Mouse (Mus musculus): ENCODE results near the gene Gm45261.

Gene Gm45261

GRCm38 (mm10) chr1:80461348-80461747 lies at the start of gene Gm45261:
Gene Gm45261 (minus strand): TSS chr1:80461448.
- no peak for DNase-seq (ENCODE audit: low spot score in 2 of 2)

DNA sequence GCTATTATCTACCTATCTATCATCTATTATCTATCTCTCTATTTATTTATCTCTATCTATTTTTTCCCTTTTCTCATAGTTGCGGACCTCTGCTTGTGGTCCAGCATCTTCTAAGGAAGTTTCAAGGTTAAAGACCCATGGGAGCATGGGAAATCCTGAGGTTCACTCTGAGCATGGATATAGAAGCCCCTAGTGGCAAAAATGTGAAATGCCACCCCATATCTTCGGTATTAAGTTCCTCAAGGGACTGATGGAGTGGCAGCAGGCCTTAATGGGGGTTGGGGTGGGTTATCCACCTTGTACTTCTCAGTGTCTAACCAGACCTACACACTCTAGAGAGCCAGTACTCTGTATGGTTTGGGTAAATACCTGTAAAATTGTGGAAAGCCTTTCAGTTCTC lies 43.5 kb upstream of the Gm45261 start:
- DNase-seq (ENCODE audit: low spot score in 2 of 2) = no peak

DNA sequence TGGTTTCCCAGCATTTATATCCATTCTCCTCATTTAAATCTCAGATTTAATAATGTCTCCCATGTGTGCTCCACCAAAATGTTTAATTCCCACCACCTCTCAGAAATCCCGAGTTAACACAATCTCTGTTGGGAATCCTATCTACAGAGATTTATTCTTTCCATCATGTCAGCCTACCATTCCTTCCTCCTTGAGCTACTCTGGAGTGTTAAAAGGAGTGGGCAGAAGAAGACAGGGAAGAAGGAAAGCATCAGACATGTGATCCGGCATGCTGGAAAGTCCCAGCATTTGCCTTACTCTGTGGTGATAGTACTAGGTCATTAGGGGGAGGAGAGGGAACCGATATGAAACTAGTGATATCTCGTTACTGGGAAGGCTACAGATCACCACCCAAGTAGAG lies 42.8 kb upstream of the Gm45261 start:
- DNase-seq (ENCODE audit: low spot score in 2 of 2) = no peak

DNA sequence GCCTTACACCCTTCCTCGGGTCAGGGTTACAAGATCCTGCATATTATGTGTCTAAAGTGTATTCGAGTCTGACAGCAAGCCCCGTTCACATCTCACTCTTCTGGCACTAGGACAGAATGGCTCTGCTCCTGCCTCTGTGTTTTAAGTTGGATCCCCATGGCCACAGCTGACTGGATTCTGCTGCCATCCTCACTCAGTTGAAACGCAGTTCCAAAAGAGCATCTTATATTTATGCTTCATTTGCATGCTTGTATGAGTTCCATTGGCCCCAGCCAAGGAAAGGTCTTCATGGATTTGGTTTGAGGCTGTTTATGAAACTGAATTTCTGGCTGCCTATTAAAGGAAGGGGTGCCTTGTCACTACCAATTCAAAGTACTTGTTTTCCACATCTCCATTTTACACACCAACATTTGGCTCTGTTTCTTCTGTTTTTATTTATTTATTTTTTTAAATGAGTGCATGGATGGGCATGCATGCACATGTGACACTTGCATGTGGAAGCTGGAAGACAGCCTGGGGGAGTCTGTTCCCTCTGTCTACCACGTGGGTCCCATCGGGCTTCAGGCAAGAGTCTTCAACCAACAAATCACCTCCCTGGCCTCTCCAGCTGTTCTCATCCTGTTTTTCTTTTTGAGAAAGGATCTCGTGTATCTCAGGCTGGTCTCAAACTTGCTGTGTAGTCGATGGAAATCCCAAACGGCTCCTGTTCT lies 41.4 kb upstream of the Gm45261 start:
- no peak for DNase-seq (ENCODE audit: low spot score in 2 of 2)

DNA sequence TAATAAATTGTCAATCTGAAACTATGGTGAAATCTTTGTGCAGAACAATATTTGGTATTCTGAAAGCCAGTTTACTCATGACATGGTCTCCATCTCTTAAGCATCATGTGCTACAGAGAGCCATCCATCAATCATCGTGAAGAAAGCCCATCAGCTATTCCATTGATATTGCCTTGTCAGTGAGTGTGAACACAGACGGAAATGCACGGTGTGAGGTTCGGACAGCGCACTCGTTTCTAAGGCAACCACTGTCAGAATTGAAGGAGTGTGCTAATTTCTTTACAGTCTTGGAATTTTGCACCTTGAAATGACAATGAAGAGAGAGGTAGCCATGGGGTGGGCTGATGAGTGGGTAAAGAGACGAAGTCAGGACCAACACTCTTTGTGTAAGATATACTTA lies 38.0 kb upstream of the Gm45261 start:
- no peak for DNase-seq (ENCODE audit: low spot score in 2 of 2)

- DNase-seq (ENCODE audit: low spot score in 2 of 2) = no peak
Observed at GRCm38 (mm10) chr1:80496360-80496759, 35.1 kb upstream of the Gm45261 start.

DNA sequence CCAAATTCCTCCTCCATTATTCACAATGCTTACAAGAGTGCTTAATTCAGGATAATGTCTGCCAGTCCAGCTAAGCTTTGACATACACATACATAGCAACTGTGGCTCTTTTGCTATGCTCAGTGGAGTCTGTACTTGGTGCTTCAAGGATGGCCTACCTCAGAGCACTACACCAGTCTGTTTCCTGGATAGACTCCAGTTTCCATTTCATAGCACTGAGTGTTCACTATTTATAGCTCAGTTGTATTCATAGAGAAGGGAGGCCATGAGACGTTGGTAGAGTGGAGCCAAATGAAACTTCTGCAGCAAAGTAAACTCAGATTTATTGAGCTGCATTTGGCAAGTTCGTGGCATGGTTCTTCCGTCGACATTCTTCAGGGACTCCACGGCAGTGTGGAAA lies 22.2 kb upstream of the Gm45261 start:
- no peak for DNase-seq (ENCODE audit: low spot score in 2 of 2)

DNA sequence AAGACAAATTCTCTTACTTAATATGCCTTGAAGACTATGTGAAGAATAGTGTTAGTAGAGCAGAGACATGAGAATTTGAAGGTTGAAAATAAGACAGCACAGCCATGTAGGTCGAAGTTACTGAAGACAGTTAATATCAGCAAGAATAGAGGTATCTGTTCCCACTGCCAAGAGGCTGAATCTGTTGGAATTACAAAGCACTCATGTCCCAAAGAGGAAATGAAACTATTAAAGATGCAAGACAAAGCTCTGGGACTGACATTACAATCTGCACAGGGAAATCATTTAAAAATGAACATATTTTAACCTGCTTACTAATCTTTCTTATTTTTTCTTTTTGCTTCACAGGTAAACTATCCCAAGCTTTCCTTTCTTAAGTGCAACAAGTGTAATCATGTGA lies 13.7 kb upstream of the Gm45261 start:
- DNase-seq (ENCODE audit: low spot score in 2 of 2) = no peak

DNA sequence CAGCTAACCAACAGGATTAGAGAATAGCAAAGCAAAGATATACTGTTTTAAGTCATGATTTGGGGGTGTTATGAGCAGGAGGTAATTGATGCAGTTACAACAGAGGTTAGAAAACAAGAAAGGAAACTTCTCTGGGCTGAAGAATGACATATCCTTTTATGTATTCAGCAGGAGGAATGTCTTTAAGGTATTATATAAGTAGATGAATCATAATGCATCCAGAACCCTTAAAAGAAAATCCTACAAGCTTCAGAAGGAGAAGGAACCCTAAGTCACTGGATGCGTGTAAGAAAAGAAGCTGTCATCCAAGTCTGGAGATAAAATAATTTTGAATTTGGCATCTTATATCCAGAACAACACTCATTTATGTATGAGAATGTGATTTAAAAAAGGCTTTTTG lies 11.1 kb upstream of the Gm45261 start:
- DNase-seq (ENCODE audit: low spot score in 2 of 2) = no peak

DNA sequence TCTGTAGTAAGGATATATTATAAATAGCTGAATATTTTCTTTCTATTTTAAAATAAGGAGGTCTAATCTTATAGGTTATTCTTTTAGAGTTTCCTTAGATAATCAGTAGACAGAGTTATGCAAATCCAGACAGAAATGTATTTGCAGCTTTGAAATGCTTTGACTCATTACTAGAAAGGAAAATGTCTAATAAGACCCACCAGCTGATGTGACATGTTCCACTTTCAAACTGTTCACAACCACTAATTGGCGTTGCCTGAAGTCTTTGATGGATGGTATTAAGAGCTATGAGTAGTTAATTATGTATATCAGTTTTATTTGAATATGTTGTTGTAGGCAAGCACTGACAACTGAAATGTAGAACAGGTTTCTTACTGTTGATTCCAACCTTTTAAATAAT lies 1.3 kb downstream of the Gm45261 start:
- DNase-seq (ENCODE audit: low spot score in 2 of 2) = no peak

DNA sequence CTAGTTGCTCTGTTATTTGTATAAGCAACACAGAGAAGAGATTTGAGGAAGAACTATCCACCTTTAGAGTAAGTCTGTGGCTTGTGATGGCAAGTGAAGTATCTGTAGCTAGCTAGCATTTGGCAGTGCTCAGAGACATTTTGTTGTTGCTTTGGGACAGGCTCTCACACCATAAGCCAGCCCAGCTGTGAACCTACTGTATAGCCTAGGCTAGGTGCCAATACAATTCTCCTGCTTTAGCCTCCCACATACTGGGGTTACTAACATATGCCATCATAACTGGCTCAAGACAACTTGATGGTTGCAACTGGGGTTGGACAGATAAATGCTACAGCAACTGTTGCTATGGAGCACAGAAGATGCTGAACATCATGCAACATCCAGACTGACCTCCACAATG lies 1.8 kb downstream of the Gm45261 start:
- DNase-seq (ENCODE audit: low spot score in 2 of 2) = no peak

GRCm38 (mm10) chr1:80453971-80454370 lies 7.3 kb downstream of the Gm45261 start:
- no peak for DNase-seq (ENCODE audit: low spot score in 2 of 2)

DNA sequence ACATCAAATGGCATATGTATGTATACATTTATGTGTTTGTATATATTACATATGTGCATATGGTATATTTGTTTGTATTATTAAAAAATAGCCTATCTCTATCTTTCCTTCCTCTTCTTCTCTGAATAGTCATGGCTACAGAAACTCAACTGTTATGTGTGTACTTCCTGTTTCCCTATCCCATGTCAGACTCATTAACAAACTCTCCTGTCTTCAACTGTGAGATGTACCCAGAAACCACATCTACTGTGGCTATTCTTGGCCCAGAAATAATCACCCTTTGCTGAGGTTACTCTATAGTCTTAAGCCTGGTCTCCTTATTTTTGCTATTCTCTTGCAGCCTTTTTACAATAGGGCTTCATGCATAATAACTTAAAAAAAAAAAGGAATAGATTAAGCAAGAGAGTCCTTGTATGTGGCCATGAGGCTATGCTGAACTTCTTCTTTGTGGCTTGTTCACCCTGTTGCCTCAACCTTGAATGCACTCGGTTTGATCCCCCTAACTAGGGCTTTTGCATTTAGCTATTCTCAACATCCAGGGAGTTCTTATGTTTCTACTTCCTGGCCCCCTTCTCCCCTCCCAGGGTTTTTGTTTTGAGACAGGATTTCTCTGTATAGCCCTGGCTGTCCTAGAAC lies 9.2 kb downstream of the Gm45261 start:
- no peak for DNase-seq (ENCODE audit: low spot score in 2 of 2)

GRCm38 (mm10) chr1:80447554-80447953 lies 13.7 kb downstream of the Gm45261 start:
- no peak for DNase-seq (ENCODE audit: low spot score in 2 of 2)

- no peak for DNase-seq (ENCODE audit: low spot score in 2 of 2)
Observed at GRCm38 (mm10) chr1:80440911-80441310, 20.3 kb downstream of the Gm45261 start.

DNA sequence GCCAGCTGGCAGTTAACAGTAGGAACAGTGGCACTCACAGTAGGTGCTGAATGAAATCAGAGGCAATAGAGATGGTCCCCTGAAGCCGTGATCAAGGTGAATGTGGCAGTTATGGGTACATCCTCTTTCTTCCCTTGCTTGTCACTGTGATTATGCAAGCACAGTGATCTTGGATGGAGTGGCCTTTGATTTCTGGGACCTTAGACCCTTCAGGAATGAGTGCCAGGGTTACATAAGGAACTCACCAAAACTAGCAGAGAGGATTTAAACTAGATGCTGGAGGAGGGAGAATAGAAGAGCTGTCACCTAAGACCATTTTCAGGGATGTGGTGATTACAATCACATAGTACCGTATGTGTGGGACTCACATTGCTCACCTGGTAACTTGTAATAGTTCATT lies 22.7 kb downstream of the Gm45261 start:
- no peak for DNase-seq (ENCODE audit: low spot score in 2 of 2)

DNA sequence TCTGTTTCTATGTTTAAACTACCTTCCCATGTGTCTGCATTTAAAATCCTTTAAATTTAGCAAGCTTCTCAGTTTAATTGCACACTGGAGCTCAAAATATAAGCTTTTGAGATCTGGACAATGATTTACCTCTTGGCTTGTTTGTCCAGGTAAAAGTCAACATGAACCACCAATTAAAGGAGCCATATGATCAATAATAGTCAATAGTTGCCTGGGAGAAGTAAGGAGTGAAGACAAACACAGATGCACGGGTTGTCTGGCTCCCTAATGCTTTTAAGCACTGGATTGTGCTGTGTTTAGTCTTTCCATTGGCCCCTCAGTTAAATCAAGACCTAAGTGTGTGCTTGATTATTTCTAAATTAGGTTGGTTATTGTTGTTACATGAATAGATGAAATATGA lies 33.3 kb downstream of the Gm45261 start:
- DNase-seq (ENCODE audit: low spot score in 2 of 2) = no peak

DNA sequence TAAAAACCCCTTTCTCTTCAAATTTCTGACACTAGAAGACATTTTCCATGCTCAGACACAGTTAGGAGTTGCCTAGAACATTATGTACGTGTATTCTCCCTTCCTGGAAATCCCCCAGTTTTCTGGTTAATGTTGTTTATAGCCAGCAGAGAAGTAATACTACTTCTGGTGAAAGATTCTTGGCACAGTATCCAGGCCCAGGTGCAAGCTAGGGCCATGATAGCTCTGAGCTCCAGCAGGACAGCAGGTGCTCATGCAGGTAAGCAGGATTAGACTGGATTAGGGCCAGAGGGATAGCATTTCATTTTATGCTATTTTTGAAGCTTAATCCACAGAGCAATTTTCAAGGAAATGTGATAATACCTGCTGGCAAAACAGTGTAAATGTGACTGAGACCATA lies 33.8 kb downstream of the Gm45261 start:
- no peak for DNase-seq (ENCODE audit: low spot score in 2 of 2)

DNA sequence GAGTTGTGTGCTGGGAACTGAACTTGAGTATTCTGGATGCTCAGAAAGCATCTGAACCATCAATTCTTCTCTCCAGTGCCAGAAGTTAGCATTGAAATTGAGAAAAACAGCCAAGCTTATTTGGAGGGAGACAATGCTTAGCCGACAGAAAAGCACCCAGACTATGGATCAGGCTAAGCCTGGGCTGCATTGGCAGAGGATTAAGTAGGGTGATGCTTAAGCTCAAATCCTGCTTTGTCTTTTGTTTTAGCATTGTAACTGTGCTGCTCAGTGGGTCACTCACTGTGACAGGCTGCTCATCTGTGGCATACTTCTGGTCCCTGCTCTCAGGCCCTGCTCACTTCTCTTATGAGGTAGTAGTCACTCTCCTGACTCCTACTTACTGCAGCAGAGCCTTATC lies 36.6 kb downstream of the Gm45261 start:
- no peak for DNase-seq (ENCODE audit: low spot score in 2 of 2)

DNA sequence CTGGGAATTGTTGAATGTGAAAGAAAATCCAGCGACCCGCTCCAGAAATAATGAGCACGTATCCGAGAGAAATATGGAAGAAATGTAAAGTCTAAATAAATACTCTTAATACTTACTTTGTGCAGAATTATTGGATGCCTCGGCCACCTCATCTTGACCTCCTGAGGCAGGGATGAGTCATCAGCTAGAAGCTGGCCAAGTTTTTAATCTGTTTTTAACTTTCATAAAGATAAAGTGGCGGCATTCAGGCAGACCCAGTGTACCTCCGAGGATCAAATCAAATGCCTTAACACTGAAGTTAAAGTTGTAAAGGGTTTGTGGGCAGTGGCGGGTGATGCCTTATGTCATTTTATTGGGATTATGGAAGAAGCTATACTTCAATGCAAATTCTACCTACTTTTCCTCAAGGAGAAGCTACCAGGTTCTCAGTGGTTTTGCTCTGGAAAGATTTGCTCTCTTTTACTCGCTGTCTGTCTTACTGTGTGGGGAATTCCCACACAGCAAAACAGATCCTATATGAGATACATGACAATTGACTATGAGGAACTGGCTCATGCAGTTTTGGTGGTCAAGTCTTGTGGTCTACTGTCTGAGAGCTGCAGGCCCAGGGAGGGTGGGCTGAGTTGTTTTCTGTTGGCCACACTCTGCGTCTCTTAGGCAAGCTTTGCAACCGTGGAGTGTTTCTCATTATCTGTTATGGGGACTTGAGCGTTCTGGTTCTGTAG lies 42.8 kb downstream of the Gm45261 start:
- DNase-seq (ENCODE audit: low spot score in 2 of 2) = no peak

DNA sequence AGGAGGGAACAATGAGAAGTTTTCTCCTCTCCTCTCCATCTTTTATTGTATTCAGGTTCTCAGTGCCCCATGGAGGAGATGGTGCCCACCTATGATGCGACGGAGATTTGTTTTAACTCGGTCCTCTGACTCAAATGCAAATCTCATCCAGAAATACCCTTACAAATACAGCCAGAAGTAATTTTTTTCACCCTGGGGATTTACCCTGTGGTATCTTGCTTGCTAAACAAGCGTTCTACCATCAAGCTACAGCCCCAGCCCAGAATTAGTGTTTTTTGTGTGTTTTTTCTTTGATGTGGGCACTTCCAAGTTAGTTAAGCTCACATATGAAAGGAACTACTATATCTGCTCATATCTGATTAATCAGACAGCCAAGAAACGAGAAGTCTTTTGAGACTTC lies 44.9 kb downstream of the Gm45261 start:
- no peak for DNase-seq (ENCODE audit: low spot score in 2 of 2)

DNA sequence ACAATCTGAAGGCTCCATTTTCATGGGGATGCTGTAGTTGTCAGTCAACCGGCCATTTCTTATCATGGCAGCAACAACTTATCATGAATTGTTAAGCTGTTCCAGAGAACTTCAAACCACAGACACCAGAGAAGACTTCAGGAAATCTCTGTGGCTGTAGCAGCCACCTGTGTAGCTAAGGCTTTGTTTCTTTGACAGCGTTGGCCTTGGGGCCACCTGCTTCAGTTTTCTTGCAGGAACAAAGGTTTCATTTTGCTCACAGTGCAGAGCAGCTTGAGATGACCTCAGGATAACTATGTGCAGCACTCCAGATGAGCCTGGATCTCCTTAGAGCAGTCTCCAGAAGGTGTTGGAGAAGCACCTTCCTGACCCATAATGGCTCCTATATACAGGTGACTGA lies 48.7 kb downstream of the Gm45261 start:
- no peak for DNase-seq (ENCODE audit: low spot score in 2 of 2)
